Comparison of ENCODE assay signal across 8 mouse cellular contexts in the genomic region with DNA sequence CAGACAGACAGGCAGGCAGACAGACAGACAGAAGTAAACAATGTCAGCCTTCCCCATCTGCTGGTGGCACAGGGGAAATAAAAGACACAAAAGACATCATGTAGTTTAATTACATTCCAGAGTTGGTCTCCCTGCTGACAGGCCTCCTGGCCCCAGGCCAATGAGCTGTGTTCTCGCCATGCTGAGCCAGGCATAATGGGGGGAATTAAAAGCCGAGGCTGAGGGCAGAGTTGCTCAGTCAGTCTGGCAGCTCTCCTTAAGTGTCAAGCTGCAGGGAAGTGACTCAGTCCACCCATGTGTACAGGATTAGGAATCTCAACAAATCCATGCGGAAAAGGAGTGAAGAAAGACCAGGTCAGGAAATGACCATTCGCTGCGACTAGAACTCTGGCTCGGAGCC.
DNase-seq lines count a peak whose midpoint lies in the region; ATAC-seq lines count a peak whose summit lies in the region.

No protein-coding gene starts in this region.

- no peak for ATAC-seq in frontal cortex, adult (ENCODE audit: low TSS enrichment)
- no peak; the same call in 1 of the 2 replicates for ATAC-seq in limb, embryonic 11.5 days (ENCODE audit: insufficient number of reproducible peaks, low FRiP score, low TSS enrichment, low read depth)
- ATAC-seq in neural tube, embryonic 12.5 days (ENCODE audit: low FRiP score, low read depth): peak; percentile 93

- H3K9ac ChIP-seq in limb, embryonic 11.5 days (ENCODE audit: low read length): no peak overlapping the region
- H3K9ac ChIP-seq in neural tube, embryonic 12.5 days: no peak overlapping the region

- peak overlapping the region; percentile 48 for H3K27ac ChIP-seq in limb, embryonic 11.5 days (replicated peaks; ENCODE audit: low read depth, low read length)
- H3K27ac ChIP-seq in neural tube, embryonic 12.5 days: no peak overlapping the region; the same call in 1 of the 2 replicates

- H3K4me3 ChIP-seq in limb, embryonic 11.5 days (ENCODE audit: low read depth, low read length): no peak overlapping the region
- H3K4me3 ChIP-seq in neural tube, embryonic 12.5 days: no peak overlapping the region

- no peaks in the 10 kb centered on the region for H3K27me3 ChIP-seq in limb, embryonic 11.5 days (ENCODE audit: control insufficient read depth, insufficient read depth, low read length)
- H3K27me3 ChIP-seq in neural tube, embryonic 12.5 days (replicated peaks): no peaks in the 10 kb centered on the region

- no peak overlapping the region for H3K4me2 ChIP-seq in limb, embryonic 11.5 days (ENCODE audit: low read depth, severe bottlenecking)
- no peak overlapping the region for H3K4me2 ChIP-seq in neural tube, embryonic 12.5 days (replicated peaks)

- 14% methylated on average over 6 of the region's 6 CpGs for WGBS in limb, embryonic 11.5 days
- 19% methylated on average over 6 of the region's 6 CpGs for WGBS in neural tube, embryonic 12.5 days

- H3K9me3 ChIP-seq in limb, embryonic 11.5 days (ENCODE audit: control insufficient read depth, low read length): no peaks in the 10 kb centered on the region
- no peaks in the 10 kb centered on the region for H3K9me3 ChIP-seq in neural tube, embryonic 12.5 days

- H3K36me3 ChIP-seq in limb, embryonic 11.5 days (ENCODE audit: control insufficient read depth, insufficient read depth, low read length): no peaks in the 10 kb centered on the region
- H3K36me3 ChIP-seq in neural tube, embryonic 12.5 days: no peaks in the 10 kb centered on the region

- DNase-seq in frontal cortex, adult 2 months (ENCODE audit: extremely low spot score in 1 of 2, low spot score in 1 of 2): peak; percentile 2 to 55
- peak; percentile 85 to 88 for DNase-seq in cerebellum, postnatal 14 days
- DNase-seq in gastrocnemius, adult 18-20 months (ENCODE audit: low spot score): peak; percentile 11
- peak; percentile 17 for DNase-seq in kidney, adult 11 months
- DNase-seq in limb, embryonic 11.5 days (ENCODE audit: low spot score): peak; percentile 64
- no peak for DNase-seq in urinary bladder, adult 2 months (ENCODE audit: low spot score)

- H3K4me1 ChIP-seq in limb, embryonic 11.5 days (ENCODE audit: control insufficient read depth, insufficient read depth, low read length): peaks cover 9% of the 10 kb centered on the region
- peaks cover 10% of the 10 kb centered on the region for H3K4me1 ChIP-seq in neural tube, embryonic 12.5 days
